Mouse (Mus musculus) retina, postnatal 1 day (tissue): ENCODE data around the gene Appl2.
A peak's percentile ranks its signal among the peaks of the same experiment; 100 is the strongest.
"Not testable (repeated sequence)": the region's sequence is repeated elsewhere in the genome, so short reads cannot be mapped to it uniquely, and the experiment has no call there.

ENCODE experiments used
- DNase-seq: peaks from one replicate; pipeline ENCODE4 v3.0.0-alpha.2; 2012

Appl2 gene

DNA sequence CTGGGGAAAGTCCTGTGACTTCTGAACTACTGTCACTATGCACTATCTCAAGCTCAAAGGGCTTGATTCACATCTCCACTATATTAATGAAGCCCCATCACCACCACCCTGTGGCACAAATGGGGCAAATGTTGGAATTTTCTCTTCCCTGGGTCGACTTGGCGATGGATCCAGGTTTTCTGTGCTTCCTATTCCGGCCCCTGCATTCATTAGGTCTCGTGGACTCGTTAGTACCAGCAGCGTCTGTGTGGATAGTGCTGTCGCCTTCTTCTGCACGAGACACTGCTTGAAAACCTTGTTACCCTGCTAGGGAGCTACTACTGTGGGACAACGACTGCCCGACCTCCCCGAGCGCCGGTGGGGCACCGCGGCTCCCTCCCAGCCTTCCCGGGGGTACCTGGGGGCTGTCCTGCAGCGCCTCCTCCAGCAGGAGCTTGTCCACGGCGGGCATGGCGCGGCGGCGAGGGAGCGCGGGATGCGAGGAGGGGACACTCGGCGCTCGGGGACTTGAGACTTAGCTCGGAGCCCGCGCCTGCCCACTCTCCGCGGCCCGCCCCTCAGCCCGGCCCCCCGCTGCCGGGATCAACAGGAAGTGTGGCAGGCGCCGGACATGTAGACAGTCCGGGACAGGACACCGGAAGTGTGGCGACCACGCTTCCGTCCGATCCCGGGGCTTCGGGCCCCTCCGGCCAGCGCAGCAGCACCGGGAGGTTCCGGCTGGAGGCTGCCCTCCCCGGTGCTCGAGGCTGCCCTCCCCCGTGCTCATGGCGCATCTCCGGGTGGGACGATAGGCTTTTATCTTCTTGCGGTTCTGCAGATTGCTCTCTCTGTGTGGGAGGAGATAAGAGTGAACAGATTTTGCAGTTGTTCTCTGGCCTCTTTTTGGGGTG lies at the start of gene Appl2:
Gene Appl2, minus strand, starts transcription at position 608 of the 890 bp plus-strand sequence.
- peak; percentile 96 for DNase-seq

GRCm38 (mm10) chr10:83696226-83696625 lies 47.7 kb upstream of the Appl2 start:
- DNase-seq, result no peak

DNA sequence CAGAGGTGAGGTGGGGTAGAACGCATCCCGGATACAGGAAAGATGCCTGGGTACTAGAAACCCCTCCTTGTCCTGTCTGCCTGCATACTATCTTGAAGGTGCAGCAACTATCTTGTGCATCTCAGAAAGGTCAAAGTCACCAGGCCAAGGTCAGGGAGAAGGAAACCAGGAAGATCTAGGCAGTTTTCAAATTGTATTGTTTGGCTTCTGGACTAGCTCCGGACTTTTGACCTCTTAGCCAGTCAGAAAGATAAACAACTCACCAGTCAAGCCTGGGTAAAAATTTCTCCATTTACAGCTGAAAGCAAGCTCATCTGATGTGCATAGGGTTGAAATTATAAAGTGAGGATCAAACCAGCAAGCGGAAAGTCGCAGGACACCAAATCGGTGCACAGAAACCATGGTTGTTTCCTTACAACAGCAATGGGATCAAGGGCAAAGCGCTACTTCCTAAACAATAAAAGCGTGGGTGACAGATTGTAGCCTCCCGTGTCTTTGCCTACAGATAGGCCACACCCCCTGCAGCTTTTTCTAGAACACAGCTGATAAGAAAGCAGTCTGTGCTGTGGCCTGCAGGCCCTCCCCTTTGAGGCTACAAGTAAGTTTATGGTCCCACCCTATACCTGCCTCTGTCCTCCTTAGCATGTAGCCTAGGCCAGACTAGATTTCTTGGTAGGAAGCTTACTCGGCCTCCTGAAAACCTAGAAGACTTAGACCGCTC lies 43.8 kb upstream of the Appl2 start:
- DNase-seq, result no peak

- DNase-seq, result no peak
Observed at GRCm38 (mm10) chr10:83688215-83688614, 39.7 kb upstream of the Appl2 start.

- no peak for DNase-seq
Observed at GRCm38 (mm10) chr10:83681334-83681733, 32.8 kb upstream of the Appl2 start.

DNA sequence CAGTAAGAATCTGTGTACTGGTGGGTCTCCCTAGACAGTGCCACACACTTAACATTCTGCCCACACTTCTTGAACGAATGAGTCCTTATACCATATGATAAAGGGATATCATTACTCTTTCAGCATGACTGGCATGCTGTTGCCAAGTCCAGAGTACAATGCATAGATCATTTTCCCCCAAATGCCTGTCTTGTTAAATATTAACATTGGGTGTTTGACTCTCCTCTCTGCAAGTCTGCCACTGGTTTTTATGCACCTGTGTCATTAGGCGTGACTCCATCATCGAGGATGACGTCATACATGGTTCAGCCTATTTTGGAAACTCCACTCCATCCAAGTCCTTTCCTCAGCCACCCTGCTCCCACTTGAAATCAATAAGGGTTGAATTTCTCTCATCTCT lies 18.0 kb upstream of the Appl2 start:
- no peak for DNase-seq

- no peak for DNase-seq
Observed at GRCm38 (mm10) chr10:83661925-83662324, 13.4 kb upstream of the Appl2 start.

DNA sequence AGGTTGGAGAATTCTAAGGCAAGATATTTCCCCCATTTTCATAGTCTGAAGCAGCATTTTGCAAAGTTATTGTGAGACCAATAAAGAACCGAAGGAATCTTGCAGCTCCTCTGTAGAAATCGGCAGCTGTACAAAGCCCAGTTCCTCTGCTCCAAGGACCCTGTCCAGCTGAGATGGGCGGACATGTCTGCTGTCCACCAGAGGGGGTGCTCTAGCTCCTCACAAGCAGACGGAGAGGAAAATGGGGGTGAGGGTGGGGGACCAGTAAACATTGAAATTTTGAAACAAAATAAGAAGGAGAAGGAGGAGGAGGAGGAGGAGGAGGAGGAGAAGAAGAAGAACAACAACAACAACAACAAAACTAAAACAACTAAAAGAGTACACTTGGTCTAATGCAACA lies 12.1 kb upstream of the Appl2 start:
- no peak for DNase-seq

- no peak for DNase-seq
Observed at GRCm38 (mm10) chr10:83654591-83654990, 6.1 kb upstream of the Appl2 start.

DNA sequence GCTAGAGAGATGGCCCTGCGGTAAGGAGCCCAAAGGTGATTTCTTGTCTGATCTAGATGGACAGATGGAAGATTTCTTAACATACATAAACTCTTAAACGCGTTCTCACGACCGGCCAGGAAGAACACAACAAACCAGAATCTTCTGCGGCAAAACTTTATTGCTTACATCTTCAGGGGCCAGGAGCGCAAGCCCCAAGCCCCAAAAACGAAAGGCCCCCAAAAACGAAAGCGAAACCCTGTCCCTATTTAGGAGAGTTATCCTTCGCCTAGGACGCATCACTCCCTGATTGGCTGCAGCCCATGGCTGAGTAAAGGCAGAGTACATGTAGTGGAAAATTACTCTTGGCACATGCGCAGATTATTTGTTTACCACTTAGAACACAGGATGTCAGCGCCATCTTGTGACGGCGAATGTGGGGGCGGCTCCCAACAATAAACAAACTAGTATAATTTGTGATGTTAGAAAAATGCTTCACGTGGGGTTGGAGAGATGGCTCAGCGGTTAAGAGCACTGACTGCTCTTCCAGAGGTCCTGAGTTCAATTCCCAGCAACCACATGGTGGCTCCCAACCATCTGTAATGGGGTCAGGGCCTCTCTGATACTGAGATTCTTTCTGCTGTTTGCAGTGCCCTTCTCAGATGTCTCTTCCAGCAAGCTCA lies 3.8 kb upstream of the Appl2 start:
- DNase-seq, result not testable (repeated sequence)

DNA sequence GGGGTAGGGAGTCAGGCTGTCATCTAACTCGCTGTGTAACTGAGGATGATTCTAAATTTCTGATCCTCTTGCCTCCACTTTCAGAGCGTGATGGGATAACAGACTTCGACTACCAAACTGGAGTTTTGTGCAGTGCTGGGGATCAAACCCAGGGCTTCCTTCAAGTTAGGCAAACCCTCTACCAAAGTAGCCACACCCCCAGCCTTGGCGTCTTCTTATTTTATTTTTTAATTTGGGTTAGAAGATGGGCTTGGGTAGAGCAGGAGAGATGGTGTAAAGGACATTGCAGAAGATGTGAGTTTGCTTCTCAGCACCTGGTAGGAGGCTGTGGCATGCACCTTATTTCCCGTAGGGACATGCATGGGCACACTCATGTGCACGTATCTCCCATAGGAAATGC lies 499 bp upstream of the Appl2 start:
- DNase-seq, result no peak

GRCm38 (mm10) chr10:83646351-83646885 lies 2.1 kb downstream of the Appl2 start:
- no peak for DNase-seq

DNA sequence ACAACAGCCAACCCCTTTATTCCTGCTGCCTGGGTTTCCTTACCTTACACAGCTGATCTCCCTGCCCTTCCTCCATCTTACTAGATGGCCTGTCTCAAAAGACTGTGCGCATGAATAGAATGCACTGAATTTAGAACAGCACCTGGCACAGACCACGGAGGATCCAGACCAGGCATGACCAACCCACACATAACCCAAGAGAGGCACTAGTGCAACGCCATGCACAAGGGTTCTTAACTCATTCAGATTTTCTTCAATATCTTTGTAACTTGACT lies 2.9 kb downstream of the Appl2 start:
- DNase-seq, result no peak

DNA sequence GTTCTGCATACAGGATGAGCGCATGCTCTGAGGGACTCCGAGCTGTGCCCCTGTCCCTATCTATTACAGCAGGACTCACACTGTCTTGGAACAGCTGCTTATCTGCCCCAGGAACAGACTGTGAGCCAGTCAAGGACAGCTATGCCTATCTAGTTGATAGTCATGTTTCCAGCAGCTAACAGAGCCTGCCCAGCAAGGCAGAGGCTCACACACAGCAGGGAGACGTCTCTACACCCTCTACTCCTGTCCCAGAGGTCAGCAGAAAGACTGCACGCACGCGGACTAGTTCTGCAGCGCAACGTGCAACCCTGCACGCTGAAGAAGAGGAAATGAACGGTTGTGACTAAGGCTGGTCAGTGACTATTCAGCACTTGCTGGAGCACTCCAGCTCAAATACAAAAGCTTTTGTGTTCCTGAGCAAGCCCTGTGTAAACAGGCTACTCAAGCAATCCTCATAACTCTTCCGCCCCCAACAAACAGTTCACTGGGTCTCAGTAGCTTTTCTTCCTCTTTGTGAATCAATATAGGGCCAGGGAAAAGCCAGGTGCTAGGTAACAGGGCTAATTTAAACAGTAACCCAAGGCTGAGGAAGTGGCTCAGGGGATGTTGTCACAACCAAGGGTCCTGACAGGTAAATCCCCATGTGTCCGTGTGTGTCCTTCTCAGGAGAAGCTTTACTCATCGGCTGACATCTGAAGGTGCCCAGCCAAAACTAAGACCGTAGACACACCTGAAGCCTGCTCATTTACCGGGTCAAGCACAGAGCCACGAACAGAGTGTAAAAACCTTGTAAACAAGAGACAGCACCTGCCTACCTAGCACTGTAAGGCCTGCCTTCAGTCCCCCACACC lies 3.4 kb downstream of the Appl2 start:
- DNase-seq, result peak; percentile 32

- DNase-seq, result no peak
Observed at GRCm38 (mm10) chr10:83644167-83644566, 4.4 kb downstream of the Appl2 start.

- DNase-seq, result no peak
Observed at GRCm38 (mm10) chr10:83641641-83642040, 6.9 kb downstream of the Appl2 start.

- DNase-seq, result no peak
Observed at GRCm38 (mm10) chr10:83639881-83640386, 8.6 kb downstream of the Appl2 start.

GRCm38 (mm10) chr10:83637295-83637694 lies 11.2 kb downstream of the Appl2 start:
- DNase-seq, result peak; percentile 46

- DNase-seq, result no peak
Observed at GRCm38 (mm10) chr10:83636191-83636590, 12.3 kb downstream of the Appl2 start.

DNA sequence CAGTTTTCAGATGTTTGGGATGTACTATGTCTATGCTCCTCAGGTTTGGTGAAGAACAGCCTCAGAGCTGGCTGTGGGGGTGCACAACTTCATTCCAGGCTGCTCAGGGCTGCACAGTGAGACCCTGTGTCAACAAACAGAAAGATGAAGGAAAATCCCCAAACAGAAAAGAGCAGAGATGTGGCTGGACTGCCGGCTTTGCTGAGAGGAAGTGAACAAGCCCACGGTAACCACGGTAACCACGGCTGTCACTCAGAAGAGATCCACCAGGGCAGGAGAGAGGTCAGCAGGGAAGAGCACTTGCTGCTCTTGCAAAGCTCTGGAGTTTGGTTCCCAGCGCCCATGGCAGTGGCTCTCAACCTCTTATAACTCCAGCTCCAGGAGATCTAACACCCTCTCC lies 14.1 kb downstream of the Appl2 start:
- DNase-seq, result peak; percentile 65

GRCm38 (mm10) chr10:83632806-83633374 lies 15.6 kb downstream of the Appl2 start:
- no peak for DNase-seq

- DNase-seq, result no peak
Observed at GRCm38 (mm10) chr10:83631775-83632174, 16.8 kb downstream of the Appl2 start.
